8 mouse cellular contexts compared by ENCODE assay signal in genomic region chr7:127800435-127801009, GRCm38 (mm10). TPM values are rescaled to one million over a fixed set of nuclear protein-coding genes. Genes with fewer than 3 reads are reported as not detected.
DNase-seq lines count a peak whose midpoint lies in the region; ATAC-seq lines count a peak whose summit lies in the region.

Gene Hsd3b7, plus strand, starts transcription at chr7:127800604.

- no peak within 1 kb of the TSS for H3K9ac ChIP-seq in embryonic facial prominence, embryonic 12.5 days
- peak within 1 kb of the TSS; percentile 44 for H3K9ac ChIP-seq in midbrain, embryonic 11.5 days (ENCODE audit: low read length)

- peak; percentile 95 for DNase-seq in adrenal gland, postnatal 25 days
- peak; percentile 99 for DNase-seq in heart, adult 11 months
- DNase-seq in kidney, adult 11 months = peak; percentile 93
- peak; percentile 95 for DNase-seq in left cerebral cortex, postnatal 4 days
- DNase-seq in midbrain, embryonic 11.5 days (ENCODE audit: low spot score, missing footprints) = peak; percentile 99
- DNase-seq in right cerebral cortex, postnatal 4 days = peak; percentile 90
- peak; percentile 91 for DNase-seq in yolk sac, embryonic 10.5 days (ENCODE audit: low spot score)

- no peaks in the 10 kb centered on the region for H3K27me3 ChIP-seq in embryonic facial prominence, embryonic 12.5 days
- H3K27me3 ChIP-seq in midbrain, embryonic 11.5 days (ENCODE audit: control insufficient read depth, insufficient read depth, low read length) = no peaks in the 10 kb centered on the region

- WGBS in embryonic facial prominence, embryonic 12.5 days = 24% methylated on average over 6 of the region's 6 CpGs
- WGBS in midbrain, embryonic 11.5 days = 32% methylated on average over 6 of the region's 6 CpGs

- H3K9me3 ChIP-seq in embryonic facial prominence, embryonic 12.5 days = no peaks in the 10 kb centered on the region
- no peaks in the 10 kb centered on the region for H3K9me3 ChIP-seq in midbrain, embryonic 11.5 days (ENCODE audit: control insufficient read depth, low read length)

- intact Hi-C loops in left cerebral cortex, postnatal 4 days (cut with DNase I) = no loop called here

- H3K4me1 ChIP-seq in embryonic facial prominence, embryonic 12.5 days = peaks cover 5% of the 10 kb centered on the region; the same call in 1 of the 2 replicates
- peaks cover 4% of the 10 kb centered on the region for H3K4me1 ChIP-seq in midbrain, embryonic 11.5 days (ENCODE audit: control insufficient read depth, insufficient read depth, low read length)

- H3K4me2 ChIP-seq in embryonic facial prominence, embryonic 12.5 days (replicated peaks) = peak within 1 kb of the TSS; percentile 35
- H3K4me2 ChIP-seq in midbrain, embryonic 11.5 days = no peak within 1 kb of the TSS

- H3K4me3 ChIP-seq in embryonic facial prominence, embryonic 12.5 days = 0 out of 2 replicates have a peak within 1 kb of the TSS, but pooled peaks have one; percentile 21
- H3K4me3 ChIP-seq in midbrain, embryonic 11.5 days (ENCODE audit: low read depth, low read length) = 0 out of 2 replicates have a peak within 1 kb of the TSS, but pooled peaks have one; percentile 7

- H3K27ac ChIP-seq in embryonic facial prominence, embryonic 12.5 days = peak within 1 kb of the TSS; percentile 50; the same call in 1 of the 2 replicates
- no peak within 1 kb of the TSS for H3K27ac ChIP-seq in midbrain, embryonic 11.5 days (ENCODE audit: low read depth, low read length)

- peaks cover 67% of the 10 kb centered on the region for H3K36me3 ChIP-seq in embryonic facial prominence, embryonic 12.5 days
- H3K36me3 ChIP-seq in midbrain, embryonic 11.5 days (ENCODE audit: control insufficient read depth, insufficient read depth, low read length) = peaks cover 22% of the 10 kb centered on the region

- ATAC-seq in embryonic facial prominence, embryonic 12.5 days (ENCODE audit: insufficient number of reproducible peaks, insufficient read depth, low FRiP score, low TSS enrichment) = peak; percentile 75; the same call in 1 of the 2 replicates
- ATAC-seq in midbrain, embryonic 11.5 days (ENCODE audit: low FRiP score) = peak; percentile 85

RNA-seq across cellular contexts. Expression of gene Hsd3b7, which starts in this region (rescaled TPM):
- total RNA-seq in adrenal gland, postnatal 25 days (2021) = 49.1 and 66.2 TPM in 2 replicates
- 10.3 and 10.9 TPM in 2 replicates for polyA plus RNA-seq in embryonic facial prominence, embryonic 12.5 days (2016; fragmentation: Nextera tagmentation; extraction: Ambion mirVana)
- 1 to 10 TPM; 3.3 to 5.8 TPM for total RNA-seq in left cerebral cortex, postnatal 4 days (2021)
- 7.9 and 8.2 TPM in 2 replicates for polyA plus RNA-seq in midbrain, embryonic 11.5 days (2014; fragmentation: Nextera tagmentation; extraction: Ambion mirVana)
